Mouse (Mus musculus): ENCODE measurements around the gene Fam171a2. TPM values are rescaled to one million over a fixed set of nuclear protein-coding genes. Genes with fewer than 3 reads are reported as not detected.

Fam171a2 gene
- polyA plus RNA-seq, 1 experiment = 35.5 TPM

- no peak for DNase-seq (ENCODE audit: low read depth)
These were observed 37.6 kb downstream of the Fam171a2 start for GRCm38 (mm10) chr11:102409795-102410330.

DNA sequence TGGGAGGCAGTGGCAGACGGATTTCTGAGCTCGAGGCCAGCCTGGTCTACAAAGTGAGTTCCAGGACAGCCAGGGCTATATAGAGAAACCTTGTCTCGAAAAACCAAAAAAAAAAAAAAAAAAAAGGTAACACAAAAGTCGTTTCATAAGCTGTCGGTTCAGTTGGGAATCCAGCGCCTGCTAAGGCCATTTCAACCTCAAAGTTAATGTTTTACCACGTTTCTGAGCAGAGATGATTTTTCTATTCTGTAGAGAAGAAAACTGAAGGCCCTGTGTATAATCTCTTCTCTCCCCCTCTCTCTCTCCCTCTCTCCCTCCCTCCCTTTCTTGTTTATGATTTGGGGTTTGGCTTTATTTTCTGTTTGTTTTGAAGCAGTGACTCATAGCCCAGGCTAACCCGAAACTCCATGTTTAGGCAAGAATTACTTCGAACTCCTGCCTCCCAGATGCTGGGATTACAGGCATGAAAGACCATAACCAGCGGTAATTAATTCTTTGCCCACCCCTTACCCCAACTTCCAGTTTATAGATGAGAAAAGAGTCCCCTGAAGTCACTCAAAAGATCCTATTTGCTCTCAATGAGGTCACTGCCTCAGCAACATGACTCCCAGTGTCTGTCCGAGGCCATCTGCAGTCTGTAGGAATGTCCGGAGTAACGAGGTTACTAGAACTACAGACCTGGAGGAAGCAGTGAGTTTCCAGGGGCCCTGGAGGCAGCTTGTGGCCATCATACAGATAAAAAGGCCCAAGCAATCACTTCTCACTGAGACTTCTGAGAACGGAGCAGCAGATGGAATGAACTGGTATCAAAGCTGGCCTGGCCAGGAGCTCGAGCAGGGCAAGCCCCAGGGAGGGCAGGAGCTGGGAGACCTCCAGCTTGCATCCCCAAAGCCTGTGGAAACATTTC lies 38.3 kb downstream of the Fam171a2 start:
- DNase-seq (ENCODE audit: low read depth) = no peak

DNA sequence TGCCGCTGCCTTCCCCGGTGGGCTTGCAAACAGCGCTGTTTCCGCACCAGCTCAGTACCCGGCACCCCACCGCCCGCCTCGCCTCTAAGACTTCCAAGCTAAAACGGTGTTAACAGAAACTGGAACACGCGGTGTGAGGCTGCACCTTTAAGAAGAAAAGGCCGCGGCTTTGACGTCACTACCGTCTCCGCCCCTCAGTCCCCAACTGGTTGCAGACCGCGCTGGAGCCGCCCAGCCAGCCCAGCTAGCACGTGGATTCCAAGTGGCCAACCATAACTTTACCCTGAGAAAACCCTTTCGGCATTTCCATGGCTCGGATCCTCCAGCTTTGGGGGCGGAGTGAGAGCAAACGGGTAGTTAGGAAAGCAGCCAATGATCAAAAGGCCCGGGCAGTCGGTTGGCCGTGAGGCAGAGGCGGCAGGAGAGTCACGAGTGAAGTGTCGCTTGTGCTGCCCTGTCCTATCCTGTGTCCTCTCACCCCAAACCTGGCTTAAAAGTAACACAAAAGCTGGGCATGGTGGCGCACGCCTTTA lies 39.1 kb downstream of the Fam171a2 start:
- DNase-seq (ENCODE audit: low read depth) = peak; percentile 94

DNA sequence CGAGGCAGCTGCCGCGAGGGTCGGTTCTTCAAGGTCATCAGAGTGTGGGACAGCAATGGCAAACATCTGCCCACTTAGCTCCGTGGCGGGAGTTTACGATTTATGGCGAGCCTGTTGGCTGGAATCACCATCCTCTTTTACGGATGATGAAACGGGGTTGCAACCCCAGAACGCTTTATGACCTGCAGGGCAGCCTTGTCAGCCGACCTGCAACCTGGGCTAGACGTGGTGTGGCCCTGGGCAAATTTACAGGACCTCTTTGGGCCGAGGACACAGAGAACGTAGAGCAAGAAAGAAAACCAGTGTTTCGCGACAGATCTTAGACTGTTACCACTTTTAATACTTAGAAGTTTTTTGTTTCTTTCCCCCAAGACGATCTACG lies 39.7 kb downstream of the Fam171a2 start, which contains the start of gene Slc25a39:
Gene Slc25a39, minus strand, starts transcription at position 113 of the 382 bp plus-strand sequence.
- DNase-seq (ENCODE audit: low read depth) = no peak

DNA sequence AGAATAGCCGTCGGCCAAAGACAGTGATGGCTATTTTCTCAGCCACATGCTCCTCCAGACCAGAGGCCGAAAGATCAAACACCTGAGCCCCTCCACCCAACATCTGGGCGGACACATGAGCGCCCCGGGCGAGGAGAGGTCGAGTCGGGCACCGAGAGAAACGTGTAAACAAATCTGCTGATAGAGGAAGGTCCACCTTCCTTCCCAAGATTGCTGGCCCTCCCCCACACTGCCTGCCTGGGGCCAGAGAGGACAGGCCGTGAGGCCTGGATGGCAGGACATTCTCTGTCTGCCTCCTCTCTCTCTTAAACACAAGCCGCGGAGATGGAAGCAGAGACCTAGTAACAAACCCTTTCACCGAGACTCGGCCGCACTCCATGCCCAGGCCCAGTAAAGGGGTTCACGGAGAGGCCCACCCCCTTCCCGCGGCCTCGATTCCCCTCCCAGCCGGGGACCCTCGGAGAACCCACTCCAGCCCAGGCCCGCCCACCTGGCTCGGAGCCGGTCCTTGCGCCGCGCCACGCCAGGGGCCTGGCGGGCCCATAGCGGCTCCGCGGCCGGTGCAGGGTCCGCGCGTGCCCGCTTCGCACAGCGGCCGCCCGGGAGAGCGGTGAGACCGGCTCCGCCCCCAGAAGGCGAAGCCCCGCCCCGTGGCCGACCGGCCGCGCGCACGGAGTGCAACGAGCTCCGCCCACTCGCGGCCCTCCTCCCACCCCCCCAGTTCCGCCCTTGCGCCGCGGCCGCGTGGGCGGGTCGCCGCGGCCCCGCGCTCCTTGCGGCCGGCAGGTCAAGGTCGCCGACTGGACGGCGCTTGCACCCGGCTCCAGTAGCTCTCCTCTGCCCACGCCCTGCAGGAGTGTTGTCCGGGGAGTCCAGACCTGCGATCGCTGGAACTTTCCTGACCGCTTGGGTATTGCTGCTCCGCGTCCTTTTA lies 40.3 kb downstream of the Fam171a2 start:
- DNase-seq (ENCODE audit: low read depth) = no peak

DNA sequence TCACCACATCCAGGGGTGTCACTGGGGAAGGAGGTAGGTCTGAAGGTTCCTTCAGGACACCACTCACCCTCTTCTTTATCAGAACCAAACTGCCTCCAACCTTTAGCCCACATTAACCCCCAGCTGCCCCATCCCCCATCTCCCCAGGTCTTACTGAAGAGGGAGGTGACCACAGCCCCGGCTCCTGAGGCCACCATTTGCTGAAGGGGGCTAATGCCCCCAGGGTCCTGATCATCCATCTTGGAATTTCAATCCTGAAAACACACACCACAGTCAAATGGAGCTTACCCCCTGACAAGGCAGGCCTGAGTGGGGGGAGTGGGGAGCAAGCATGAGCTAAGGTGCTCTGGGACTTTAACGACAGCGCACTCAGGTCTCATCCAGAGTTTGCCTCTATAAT lies 41.1 kb downstream of the Fam171a2 start:
- DNase-seq (ENCODE audit: low read depth) = no peak

DNA sequence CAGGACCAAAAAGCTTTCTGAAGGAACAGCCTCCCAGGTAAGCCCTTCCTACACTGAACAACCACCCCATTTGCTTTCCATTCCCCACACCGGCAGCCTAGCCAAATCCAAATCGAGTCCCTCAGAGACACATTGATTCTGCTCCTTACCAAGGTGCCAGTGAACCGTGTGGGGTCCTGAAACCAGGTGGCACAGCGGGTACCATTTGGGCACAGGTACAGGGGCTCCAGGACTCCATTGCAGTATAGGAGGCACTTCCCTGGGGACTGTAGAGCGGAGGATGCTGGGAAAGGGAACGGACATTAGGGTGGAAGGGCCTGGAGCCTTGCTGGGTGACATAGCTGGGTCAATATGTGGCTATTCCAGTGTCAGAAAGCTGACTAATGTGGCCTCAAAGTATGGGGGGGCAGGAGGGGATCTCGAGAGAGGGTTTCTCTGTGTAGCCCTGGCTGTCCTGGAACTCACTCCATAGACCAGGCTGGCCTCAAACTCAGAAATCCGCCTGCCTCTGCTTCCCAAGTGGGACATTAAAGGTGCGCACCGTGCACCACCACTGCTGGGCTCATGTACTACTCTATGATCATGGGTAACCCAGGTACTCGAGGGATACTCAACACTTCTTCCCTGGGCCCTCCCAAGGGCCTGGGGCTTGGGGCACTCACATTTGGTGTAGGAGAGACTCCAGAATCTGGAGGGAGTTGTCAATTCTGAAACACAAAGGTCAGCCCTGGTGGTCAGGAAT lies 41.8 kb downstream of the Fam171a2 start:
- DNase-seq (ENCODE audit: low read depth) = no peak

DNA sequence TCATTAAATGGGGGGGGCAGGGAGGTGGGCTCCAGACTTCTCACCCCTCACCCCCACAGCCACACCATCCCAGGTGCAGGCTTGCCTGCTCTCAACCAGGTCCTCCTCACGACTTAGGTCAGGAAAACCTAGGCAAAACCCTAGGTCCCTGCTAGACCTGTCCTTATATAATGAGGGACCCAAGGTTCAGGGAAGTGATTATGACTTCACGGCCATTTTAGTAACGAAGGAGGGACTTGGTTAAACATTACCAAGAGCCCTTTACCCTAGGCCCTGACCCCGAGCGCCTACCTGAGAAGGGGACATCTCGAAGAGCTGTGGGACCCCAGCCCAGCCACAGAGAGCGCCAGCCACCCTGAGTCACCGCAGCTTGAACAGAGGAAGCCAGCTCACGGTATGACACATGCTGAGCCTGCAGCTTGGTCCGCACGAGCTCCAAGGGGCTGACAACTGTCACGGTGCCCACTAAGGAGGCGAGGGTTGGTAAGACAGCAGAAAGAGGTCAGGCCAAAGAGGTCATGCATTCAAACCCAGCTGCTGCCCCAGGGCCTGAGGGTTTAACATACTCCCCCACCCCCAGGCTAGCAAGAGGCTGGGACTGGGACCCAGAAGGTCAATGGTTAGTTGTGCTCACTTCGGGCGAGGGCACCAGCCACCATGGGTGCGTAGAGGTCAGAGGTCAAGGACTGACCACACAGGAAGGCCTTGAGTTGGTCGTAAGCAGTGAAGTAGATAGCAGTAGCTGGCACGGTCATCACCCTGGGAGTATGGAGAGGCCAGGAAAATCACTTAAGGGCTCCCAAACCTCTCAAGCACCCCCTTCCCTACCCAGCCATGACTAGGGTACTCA lies 43.1 kb downstream of the Fam171a2 start:
- no peak for DNase-seq (ENCODE audit: low read depth)

DNA sequence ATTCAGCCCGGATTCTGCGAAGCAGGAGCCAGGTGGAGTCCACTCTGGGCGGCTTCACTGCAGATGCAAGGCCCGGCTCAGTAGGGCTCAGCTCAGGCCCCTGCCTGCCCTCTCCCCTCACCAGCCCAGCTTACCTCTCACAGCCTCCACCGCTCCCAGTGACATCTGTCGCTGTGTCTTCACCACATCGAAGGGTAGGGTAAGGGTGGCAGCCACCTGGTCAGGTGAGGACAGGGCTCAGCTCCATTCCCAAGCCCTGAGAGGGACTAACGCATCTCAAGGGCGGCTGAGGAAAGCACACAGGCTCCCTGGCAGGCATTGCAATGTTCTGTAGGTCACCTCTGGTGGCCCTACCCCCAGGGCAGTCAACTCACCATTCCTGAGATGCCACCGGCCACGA lies 43.8 kb downstream of the Fam171a2 start:
- no peak for DNase-seq (ENCODE audit: low read depth)

DNA sequence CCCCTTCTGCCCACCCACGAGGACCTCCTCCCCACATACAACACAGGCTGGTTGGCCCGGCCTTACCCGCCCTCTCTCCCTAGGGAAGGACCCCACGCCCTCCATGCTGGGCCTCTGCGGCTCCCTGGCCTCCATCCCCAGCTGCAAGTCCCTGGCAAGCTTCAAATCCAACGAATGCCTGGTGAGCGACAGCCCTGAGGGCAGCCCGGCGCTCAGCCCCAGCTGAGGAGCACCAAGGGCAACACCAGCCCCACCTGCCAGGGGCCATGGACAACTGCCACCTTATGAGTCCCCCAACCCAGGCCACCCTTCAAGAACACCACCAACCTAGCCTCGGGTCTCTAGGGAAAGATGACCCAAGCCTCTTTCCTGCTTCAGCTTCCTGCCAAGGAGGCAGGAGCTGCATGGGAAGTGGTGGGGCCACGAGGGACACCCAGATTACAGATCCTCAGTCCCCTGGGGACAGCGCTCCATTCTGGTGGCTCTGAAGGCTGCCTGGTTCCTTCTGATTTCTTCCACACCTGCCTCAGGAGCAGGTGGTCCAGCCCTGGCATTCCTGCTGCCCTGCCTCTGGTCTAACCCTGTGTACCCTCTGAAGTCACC lies 45.5 kb downstream of the Fam171a2 start:
- DNase-seq (ENCODE audit: low read depth) = no peak

- no peak for DNase-seq (ENCODE audit: low read depth)
These were observed 46.9 kb downstream of the Fam171a2 start for GRCm38 (mm10) chr11:102400513-102401084.

GRCm38 (mm10) chr11:102399610-102400072 lies 47.8 kb downstream of the Fam171a2 start:
- DNase-seq (ENCODE audit: low read depth) = no peak

DNA sequence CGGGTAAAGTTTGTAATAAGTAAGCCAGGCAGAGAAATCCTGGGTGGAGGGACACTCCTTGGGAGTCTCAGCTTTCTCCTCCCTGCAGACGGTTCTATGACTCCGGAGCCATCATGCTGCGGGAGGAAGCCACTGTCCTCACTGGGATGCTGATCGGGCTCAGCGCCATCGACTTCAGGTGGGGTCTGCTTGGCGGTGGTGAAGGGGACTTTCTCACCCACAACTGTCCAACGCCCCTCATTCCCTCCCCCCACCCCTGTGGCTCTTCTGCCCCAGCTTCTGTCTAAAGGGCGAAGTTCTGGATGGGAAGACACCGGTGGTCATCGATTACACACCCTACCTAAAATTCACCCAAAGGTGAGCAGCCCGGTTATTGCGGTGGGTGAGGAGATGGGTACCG lies 48.4 kb downstream of the Fam171a2 start:
- DNase-seq (ENCODE audit: low read depth) = no peak

DNA sequence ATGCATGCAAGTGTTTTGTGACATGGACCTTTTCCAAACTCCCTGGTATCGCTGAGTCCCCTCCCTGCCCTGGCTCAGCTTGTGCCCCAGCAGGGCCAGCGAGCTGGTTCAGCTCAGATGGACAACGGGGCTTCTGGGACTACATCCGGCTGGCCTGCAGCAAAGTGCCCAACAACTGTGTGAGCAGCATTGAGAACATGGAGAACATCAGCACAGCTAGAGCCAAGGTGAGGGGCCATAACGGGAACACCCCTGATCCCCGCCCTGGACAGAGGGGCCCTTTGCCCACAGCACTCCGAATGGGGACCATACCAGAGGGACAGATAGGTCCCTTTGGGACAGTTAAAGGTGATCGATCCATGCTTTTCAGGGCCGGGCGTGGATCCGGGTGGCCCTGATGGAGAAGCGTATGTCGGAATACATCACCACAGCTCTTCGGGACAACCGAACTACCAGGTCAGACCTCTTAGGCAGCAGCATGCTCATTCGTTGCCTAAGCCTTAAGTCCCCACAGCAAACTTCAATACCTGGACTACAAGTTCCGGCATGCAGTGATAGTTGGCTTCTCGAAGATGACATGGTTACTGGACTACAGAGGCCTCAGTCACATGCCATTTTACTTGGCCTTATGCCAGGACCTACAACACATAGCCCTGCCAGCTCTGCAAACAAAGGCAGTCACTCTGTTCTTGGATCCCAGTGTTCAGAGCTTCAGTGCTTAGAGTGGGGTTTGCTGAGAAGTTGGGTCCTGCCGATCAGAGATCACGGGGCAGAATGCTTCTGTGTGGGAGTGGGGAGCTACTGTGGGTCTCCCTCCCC lies 49.3 kb downstream of the Fam171a2 start:
- DNase-seq (ENCODE audit: low read depth) = peak; percentile 75

DNA sequence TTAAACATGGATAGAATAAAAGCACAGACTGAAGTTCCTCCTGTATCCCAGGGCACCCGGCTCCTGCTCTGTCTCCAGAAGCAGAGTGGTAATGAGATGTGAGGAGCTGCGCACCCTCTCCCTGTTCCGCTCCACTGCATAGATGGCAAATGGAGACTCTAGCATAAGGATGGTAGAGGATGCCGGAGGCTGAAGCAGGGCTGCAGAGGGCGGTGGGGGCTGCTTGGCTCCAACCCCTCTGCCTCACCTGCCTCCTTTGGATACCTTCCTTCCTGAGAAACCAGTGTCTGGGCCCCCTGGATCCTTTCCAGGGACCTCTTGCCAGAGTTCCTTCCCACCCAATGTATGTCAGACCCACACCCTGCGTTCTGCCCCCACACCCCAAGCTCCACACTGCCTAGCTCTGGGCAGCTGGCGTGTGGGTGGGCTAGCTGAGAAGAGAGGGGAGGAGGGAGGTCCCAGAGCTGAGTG lies 50.8 kb downstream of the Fam171a2 start:
- DNase-seq (ENCODE audit: low read depth) = no peak

DNA sequence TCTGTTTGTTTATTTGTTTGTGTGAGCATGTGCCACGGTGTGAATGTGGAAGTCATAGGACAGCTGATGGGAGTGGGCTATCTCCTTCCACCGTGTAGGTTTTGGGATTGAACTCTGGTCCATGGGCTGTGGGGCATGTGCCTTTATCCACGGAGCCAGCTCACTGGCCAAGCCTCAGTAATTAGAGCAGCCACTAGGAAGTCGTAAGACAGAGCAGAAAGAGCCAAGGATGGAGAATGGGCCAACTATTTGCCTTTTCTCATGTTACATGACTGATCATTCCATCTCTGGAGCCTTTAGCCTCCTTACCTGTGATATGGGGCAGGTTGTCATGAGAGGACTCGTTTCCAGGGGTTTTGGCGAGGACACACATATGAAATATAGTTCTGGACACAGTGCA lies 51.2 kb downstream of the Fam171a2 start:
- DNase-seq (ENCODE audit: low read depth) = no peak

DNA sequence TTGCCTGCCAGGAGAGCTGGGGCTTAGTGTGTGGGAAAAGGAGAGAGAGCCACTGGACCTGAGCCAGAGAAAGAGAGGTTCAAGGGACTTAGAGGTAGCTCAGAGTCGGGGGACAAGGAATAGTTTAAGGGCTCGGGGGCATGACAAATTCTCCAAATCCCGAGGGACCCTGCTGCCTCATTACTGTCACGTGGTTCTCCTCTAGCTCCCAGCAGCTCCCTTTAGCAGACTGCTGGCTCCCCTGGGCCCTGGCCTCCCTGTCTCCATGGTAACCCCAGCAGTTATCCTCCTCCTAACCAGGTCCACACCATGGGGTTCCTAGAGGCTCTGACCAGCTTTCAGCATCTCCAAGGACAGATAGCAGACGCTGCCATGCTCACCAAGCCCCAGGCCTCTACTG lies 52.2 kb downstream of the Fam171a2 start:
- no peak for DNase-seq (ENCODE audit: low read depth)

- no peak for DNase-seq (ENCODE audit: low read depth)
These were observed 52.9 kb downstream of the Fam171a2 start for GRCm38 (mm10) chr11:102394421-102395124.
